Mouse (Mus musculus) forebrain, postnatal 0 days (tissue): Measurements from ENCODE around the gene Mypn. TPM values are rescaled to one million over a fixed set of nuclear protein-coding genes. Genes with fewer than 3 reads are reported as not detected.

Experiments
- ATAC-seq: fragments of 200-750 bp; cut with Nextera tagmentation; 2 replicates; pipeline ENCODE4 v1.8.0; 2017; ENCODE audit warnings: mild to moderate bottlenecking, moderate library complexity
- DNase-seq: peaks from one replicate; pipeline ENCODE4 v3.0.0-alpha.2; 2015
- H3K27ac ChIP-seq: fragments of 300-500 bp; sonication (generic); 2 replicates; pipeline ENCODE4 v1.5.1; 2014; ENCODE audit warnings: low read depth, mild to moderate bottlenecking, antibody characterized with exemption, low read length, moderate library complexity, mixed read lengths
- H3K27me3 ChIP-seq: fragments of 300-500 bp; sonication (generic); 2 replicates; pipeline ENCODE4 v1.6.1; 2014; ENCODE audit warnings: mild to moderate bottlenecking, low read length, mixed read lengths; ENCODE audit not compliant: insufficient read depth
- H3K36me3 ChIP-seq: fragments of 300-500 bp; sonication (generic); 2 replicates; pipeline ENCODE4 v1.6.1; 2014; ENCODE audit warnings: mild to moderate bottlenecking, moderate library complexity; ENCODE audit not compliant: insufficient read depth
- H3K4me1 ChIP-seq: fragments of 300-500 bp; sonication (generic); 2 replicates; pipeline ENCODE4 v1.6.1; 2014; ENCODE audit warnings: antibody characterized with exemption; ENCODE audit not compliant: insufficient read depth
- H3K4me2 ChIP-seq: fragments of 300-500 bp; sonication (generic); 2 replicates; pipeline ENCODE4 v1.6.1; 2014; ENCODE audit warnings: low read depth, mild to moderate bottlenecking, moderate library complexity
- H3K4me3 ChIP-seq: fragments of 300-500 bp; sonication (generic); 2 replicates; pipeline ENCODE4 v1.5.1; 2014; ENCODE audit warnings: low read depth, low read length, mixed read lengths
- H3K9ac ChIP-seq: fragments of 300-500 bp; sonication (generic); 2 replicates; pipeline ENCODE4 v1.6.1; 2014; ENCODE audit warnings: mild to moderate bottlenecking
- H3K9me3 ChIP-seq: fragments of 300-500 bp; sonication (generic); 2 replicates; pipeline ENCODE4 v1.6.1; 2016; ENCODE audit warnings: low read length
- CTCF ChIP-seq: sonication (generic); IDR thresholded peaks from 2 replicates; pipeline ENCODE4 v1.5.1; 2016; ENCODE audit warnings: antibody characterized with exemption, control low read depth, low read depth
- WGBS: fragments of 180-500 bp; shearing (Covaris S2); extraction: QIAGEN DNeasy Blood & Tissue Kit; methylation state at CpG from one replicate; pipeline ENCODE4 v1.1.7; 2014; 5-methylcytosine and 5-hydroxymethylcytosine counted together
- polyA plus RNA-seq: library from polyadenylated mRNA; unstranded; fragments of >200 nt; fragmentation: Nextera tagmentation; extraction: Ambion mirVana; gene quantifications from 2 replicates; pipeline ENCODE4 v1.2.1, GENCODE M21; 2015
- total RNA-seq: library from RNA; depleted of rRNA; stranded (reverse); fragments of >200 nt; gene quantifications from 2 replicates; pipeline ENCODE4 v1.2.3, GENCODE M21; 2014

The Mypn gene
- total and polyA plus RNA-seq, 2 experiments from 2014 or later: 0.67 to 1.2 TPM

GRCm38 (mm10) chr10:63124016-63124415, 79.7 kb downstream of the Mypn start:
- no peak overlapping the region for H3K4me2 ChIP-seq
- no peaks in the 10 kb centered on the region for H3K36me3 ChIP-seq
- WGBS: 90% methylated on average over 10 of the region's 10 CpGs
- H3K9ac ChIP-seq: no peak overlapping the region
- no peaks in the 10 kb centered on the region for H3K27me3 ChIP-seq
- ATAC-seq (no peak), DNase-seq (no peak)
- TF ChIP-seq CTCF: no peak
- no peaks in the 10 kb centered on the region for H3K9me3 ChIP-seq
- no peak overlapping the region for H3K4me3 ChIP-seq
- H3K27ac ChIP-seq: no peak overlapping the region
- H3K4me1 ChIP-seq: no peaks in the 10 kb centered on the region

GRCm38 (mm10) chr10:63123141-63123540, 80.6 kb downstream of the Mypn start:
- Histone ChIP-seq H3K27me3 (no peaks in the 10 kb centered on the region), H3K4me3 (no peak overlapping the region), H3K9ac (no peak overlapping the region), H3K27ac (no peak overlapping the region), H3K4me1 (no peaks in the 10 kb centered on the region), H3K4me2 (no peak overlapping the region), H3K9me3 (no peaks in the 10 kb centered on the region), H3K36me3 (no peaks in the 10 kb centered on the region)
- TF ChIP-seq CTCF: no peak
- DNase-seq: no peak
- whole genome bisulfite sequencing: 90% methylated on average over 8 of the region's 8 CpGs
- ATAC-seq: no peak

- Histone ChIP-seq H3K36me3 (no peaks in the 10 kb centered on the region), H3K9ac (no peak overlapping the region), H3K4me3 (no peak overlapping the region), H3K27ac (no peak overlapping the region), H3K4me1 (no peaks in the 10 kb centered on the region), H3K27me3 (no peaks in the 10 kb centered on the region), H3K4me2 (no peak overlapping the region), H3K9me3 (no peaks in the 10 kb centered on the region)
- WGBS: 27% methylated on average over 8 of the region's 8 CpGs
- no peak for TF ChIP-seq CTCF
- ATAC-seq (peak; percentile 76), DNase-seq (peak; percentile 31)
Measured at GRCm38 (mm10) chr10:63122516-63122915, 81.2 kb downstream of the Mypn start.

GRCm38 (mm10) chr10:63121961-63122360, 81.8 kb downstream of the Mypn start:
- ATAC-seq (no peak), DNase-seq (no peak)
- H3K9ac ChIP-seq: no peak overlapping the region
- WGBS: 86% methylated on average over 14 of the region's 14 CpGs
- no peak overlapping the region for H3K27ac ChIP-seq
- no peaks in the 10 kb centered on the region for H3K9me3 ChIP-seq
- no peaks in the 10 kb centered on the region for H3K27me3 ChIP-seq
- no peak for TF ChIP-seq CTCF
- H3K4me2 ChIP-seq: no peak overlapping the region
- H3K4me3 ChIP-seq: no peak overlapping the region
- no peaks in the 10 kb centered on the region for H3K36me3 ChIP-seq
- H3K4me1 ChIP-seq: no peaks in the 10 kb centered on the region

GRCm38 (mm10) chr10:63119916-63120315, 83.8 kb downstream of the Mypn start:
- DNase-seq: no peak
- H3K27me3 ChIP-seq: no peaks in the 10 kb centered on the region
- no peak for ATAC-seq

GRCm38 (mm10) chr10:63117583-63117982, 86.2 kb downstream of the Mypn start:
- TF ChIP-seq CTCF: 0 out of 2 replicates have a peak, but pooled peaks have one; percentile 7
- Histone ChIP-seq H3K36me3 (no peaks in the 10 kb centered on the region), H3K9ac (no peak overlapping the region), H3K4me1 (no peaks in the 10 kb centered on the region), H3K27ac (no peak overlapping the region), H3K27me3 (no peaks in the 10 kb centered on the region), H3K9me3 (no peaks in the 10 kb centered on the region), H3K4me3 (no peak overlapping the region), H3K4me2 (no peak overlapping the region)
- DNase-seq (no peak), ATAC-seq (no peak)
- WGBS: 95% methylated on average over 8 of the region's 8 CpGs

More at GRCm38 (mm10) chr10:63119916-63120315, 83.8 kb downstream of the Mypn start:
- Histone ChIP-seq H3K9ac (no peak overlapping the region), H3K4me2 (no peak overlapping the region), H3K36me3 (no peaks in the 10 kb centered on the region), H3K4me3 (no peak overlapping the region), H3K4me1 (no peaks in the 10 kb centered on the region), H3K27ac (no peak overlapping the region), H3K9me3 (no peaks in the 10 kb centered on the region)
- WGBS: 79% methylated on average over 14 of the region's 14 CpGs
- TF ChIP-seq CTCF: no peak

GRCm38 (mm10) chr10:63116376-63116775, 87.4 kb downstream of the Mypn start:
- H3K36me3 ChIP-seq: no peaks in the 10 kb centered on the region
- H3K27me3 ChIP-seq: no peaks in the 10 kb centered on the region
- 91% methylated on average over 9 of the region's 9 CpGs for WGBS
- no peak overlapping the region for H3K27ac ChIP-seq
- H3K9ac ChIP-seq: no peak overlapping the region
- no peaks in the 10 kb centered on the region for H3K4me1 ChIP-seq
- ATAC-seq (no peak), DNase-seq (no peak)
- no peaks in the 10 kb centered on the region for H3K9me3 ChIP-seq
- no peak overlapping the region for H3K4me2 ChIP-seq
- TF ChIP-seq CTCF: no peak
- H3K4me3 ChIP-seq: no peak overlapping the region

GRCm38 (mm10) chr10:63115881-63116280, 87.9 kb downstream of the Mypn start:
- no peaks in the 10 kb centered on the region for H3K4me1 ChIP-seq
- WGBS: 87% methylated on average over 15 of the region's 15 CpGs
- DNase-seq (no peak), ATAC-seq (no peak)
- H3K9ac ChIP-seq: no peak overlapping the region
- no peak for TF ChIP-seq CTCF
- H3K9me3 ChIP-seq: no peaks in the 10 kb centered on the region
- H3K27ac ChIP-seq: no peak overlapping the region
- H3K36me3 ChIP-seq: no peaks in the 10 kb centered on the region
- H3K27me3 ChIP-seq: no peaks in the 10 kb centered on the region
- H3K4me2 ChIP-seq: no peak overlapping the region
- H3K4me3 ChIP-seq: no peak overlapping the region
